Mouse (Mus musculus) kidney, adult 2 months (tissue): Measurements from ENCODE around the gene Fn1.

Experiments
- CTCF ChIP-seq: fragments of 200-500 bp; conservative IDR thresholded peaks from 2 replicates; pipeline ENCODE4 v1.5.1; 2011; ENCODE audit warnings: low read depth, mild to moderate bottlenecking, control low read depth, low read length, moderate library complexity, mixed read lengths; ENCODE audit not compliant: insufficient read depth, insufficient read length
- POLR2A ChIP-seq: fragments of 200-500 bp; IDR thresholded peaks from one replicate; pipeline ENCODE4 v1.6.1; 2011; ENCODE audit warnings: low read depth, low read length, control low read depth

GRCm38 (mm10) chr1:71648166-71648565 is 4.8 kb downstream of the Fn1 start:
- TF ChIP-seq CTCF (no peak), POLR2A (no peak)
